Mouse (Mus musculus) monocyte, adult 5-6 weeks (primary cell): Measurements from ENCODE around the gene Ch25h. TPM values are rescaled to one million over a fixed set of nuclear protein-coding genes. Genes with fewer than 3 reads are reported as not detected.

Experiments
- ATAC-seq: fragments of 153-309, 156-312 bp; replicated peaks from 2 replicates; pipeline ENCODE4 v1.8.0; 2017; ENCODE audit warnings: mild to moderate bottlenecking; ENCODE audit not compliant: low TSS enrichment, insufficient number of reproducible peaks, severe bottlenecking, poor library complexity, low FRiP score
- total RNA-seq: library from RNA; stranded (forward); fragments of 200-1000, 200-491, 200-594 nt; gene quantifications from 3 replicates; pipeline ENCODE4 v1.2.3, GENCODE M21; 2017

Ch25h gene
- not detected in 3 replicates for total RNA-seq

DNA sequence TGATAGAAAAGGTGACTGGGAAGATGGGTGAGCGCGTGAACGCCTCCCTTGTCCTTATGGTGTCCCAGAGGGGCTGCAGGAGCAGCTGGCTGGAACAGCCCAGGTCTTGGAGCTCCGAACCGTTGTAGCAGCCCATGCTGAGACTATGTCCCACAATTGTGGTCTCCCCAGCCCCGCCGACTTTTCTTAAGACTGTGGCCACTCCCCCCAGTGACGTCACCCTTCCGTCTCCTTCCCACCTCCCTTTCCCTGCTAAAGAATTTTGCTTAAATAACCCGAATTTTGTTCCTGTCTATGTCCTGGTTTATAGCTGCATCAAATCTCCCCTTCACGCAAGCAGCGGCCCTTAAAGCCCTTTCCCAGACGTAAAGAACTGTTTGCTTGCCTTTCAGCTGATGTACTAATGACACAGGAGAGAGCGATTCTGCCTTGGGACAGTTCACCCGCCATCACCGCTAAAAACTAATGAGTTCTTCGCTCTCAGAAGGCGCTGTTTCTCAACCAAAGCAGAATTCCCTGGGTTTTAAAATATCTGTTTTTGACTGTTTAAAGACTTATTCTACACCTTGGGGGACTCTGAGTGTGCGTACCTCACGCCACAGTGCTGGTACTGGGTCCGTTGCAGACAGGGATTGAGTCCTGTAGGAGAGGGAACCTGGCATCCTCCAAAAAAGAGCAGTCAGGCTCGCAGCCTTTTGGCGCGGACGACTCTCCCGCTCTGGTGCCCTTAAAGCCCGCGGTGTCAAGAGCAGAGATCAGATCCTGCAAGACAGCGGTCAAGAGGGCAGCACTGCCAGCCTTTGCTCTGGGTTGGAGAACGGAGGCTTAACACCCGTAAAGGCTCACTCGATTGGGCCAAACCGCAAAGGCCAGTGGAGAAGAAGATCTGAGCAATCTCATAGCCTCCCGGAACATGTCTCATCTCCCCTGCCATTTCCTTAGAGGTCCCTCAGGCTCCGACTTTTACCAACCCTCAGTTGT, at the start of gene Ch25h:
TSS of gene Ch25h (minus strand) at position 174 of the 981 bp plus-strand sequence.
- peak; percentile 19; the same call in 1 of the 2 replicates for ATAC-seq

DNA sequence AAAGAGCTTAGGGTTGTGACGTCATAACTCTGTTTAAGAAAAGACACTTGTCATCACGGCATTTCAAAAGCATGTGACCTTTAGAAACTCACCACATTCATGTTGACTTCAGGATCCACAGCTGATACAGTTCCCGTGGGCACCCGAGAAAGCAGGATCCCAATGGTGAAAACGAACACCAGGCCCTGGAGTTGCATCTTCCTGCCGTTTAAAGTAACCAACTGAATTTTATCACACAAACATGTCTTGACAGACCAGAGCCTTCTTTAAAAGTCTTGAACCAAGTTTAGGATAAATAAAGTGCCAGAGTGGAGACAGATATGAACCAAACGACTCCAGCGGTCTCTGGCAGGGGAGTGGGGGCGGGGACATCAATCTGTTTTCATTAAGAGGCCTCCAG, 49.7 kb upstream of the Ch25h start:
- ATAC-seq = no peak

DNA sequence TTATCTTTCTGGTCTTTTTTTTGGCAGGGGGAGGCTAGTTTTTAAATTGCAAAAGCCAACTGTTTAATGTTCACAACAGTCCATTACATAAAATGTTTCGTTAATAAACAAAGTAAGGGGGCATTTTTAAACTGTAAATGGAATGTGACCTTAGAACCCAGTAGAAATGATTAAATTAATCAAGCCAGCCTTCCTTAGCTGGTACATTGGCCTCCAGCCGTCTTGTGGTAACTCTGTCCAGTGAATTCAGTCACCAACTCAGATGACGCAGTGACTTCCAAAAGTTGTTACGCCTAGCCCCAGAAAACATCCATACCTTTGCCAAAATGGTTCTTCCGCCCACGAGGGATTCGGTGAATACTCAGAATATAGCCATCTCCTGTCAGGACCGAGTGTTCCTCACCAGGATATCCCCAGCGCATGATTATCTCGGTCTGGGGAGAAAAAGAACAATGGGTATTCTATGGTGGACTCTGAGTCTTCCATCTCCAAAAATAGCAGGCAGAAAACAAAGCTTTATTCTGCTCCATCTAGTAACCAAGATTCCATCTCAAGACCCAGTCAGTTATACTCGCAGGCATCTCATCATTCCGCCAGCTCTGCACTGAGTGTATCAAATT, 48.3 kb upstream of the Ch25h start:
- no peak for ATAC-seq

DNA sequence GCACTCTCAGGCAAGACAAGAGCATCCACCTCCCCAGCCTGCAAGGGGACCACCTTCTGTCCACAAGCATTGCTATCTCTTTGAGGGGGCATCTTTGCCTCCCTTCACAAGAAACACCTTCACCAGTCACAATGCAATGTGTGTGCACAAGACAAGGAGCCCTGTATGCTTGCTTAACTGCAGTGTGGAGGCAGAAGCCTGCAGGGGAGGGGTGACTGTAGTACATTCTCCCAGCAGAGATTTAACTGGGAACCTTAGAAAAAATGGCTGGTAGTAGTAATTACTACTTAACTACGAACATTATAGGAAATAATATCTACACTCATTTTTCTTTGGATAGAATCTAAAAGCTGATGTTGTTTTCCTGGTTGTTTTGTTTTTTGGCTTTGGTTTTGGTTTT, 47.0 kb upstream of the Ch25h start:
- ATAC-seq = no peak

DNA sequence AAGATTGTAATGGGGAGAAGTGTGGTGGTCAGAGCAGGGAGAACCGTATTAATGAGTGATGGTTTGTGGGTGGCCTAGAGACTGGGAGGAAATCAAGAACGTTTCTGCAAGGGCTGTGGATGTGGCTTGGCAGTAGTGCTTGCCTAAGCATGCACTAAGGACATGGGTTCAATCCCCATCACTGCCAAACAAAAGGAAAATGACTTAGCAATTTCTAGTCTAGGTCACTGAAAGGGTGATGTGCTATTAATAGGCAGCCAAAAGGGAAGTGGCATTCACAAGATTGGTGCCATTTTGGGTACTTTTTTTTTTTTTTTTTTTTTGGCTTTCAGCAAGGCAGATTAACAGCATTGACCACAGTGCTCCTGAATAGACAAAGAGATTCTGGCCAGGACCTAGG, 46.4 kb upstream of the Ch25h start:
- peak; percentile 71 for ATAC-seq

DNA sequence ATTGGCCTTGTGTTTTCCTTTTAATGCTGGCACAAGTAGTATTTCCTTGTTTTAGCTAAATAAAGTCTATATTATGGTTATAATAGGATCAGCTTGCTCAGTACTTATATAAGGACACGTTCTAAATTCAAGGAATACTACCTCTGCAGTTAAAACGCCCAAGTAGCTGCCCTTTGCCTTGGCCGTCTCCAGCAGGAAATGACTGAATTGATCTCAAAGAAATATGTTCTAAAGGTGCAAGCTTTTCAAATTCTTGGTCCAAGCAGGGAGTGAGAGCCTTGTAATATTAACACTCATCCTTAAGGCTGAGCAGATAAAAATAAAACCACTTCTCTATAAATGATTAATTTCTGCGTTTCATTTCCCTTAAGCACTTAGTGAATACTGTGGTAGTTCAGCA, 45.1 kb upstream of the Ch25h start:
- ATAC-seq = no peak

DNA sequence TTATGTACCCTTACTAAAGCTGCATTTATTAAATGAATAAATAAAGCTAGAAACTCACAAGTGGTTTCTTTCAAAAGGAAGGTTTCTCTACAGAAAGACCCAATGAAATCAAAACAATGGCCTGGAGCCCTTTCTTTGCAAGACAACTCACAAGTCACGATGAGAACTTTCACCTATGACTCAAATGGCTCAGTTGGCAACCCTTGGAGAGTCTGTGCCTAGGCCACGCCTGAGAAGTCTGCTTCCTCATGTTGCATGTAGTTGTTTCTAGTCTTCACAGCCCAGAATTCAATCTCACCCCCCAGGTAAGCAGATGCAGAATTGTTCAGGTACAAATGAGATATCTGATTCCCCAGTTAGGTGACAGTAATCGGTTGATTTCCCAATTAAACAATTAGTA, 44.7 kb upstream of the Ch25h start:
- no peak for ATAC-seq

DNA sequence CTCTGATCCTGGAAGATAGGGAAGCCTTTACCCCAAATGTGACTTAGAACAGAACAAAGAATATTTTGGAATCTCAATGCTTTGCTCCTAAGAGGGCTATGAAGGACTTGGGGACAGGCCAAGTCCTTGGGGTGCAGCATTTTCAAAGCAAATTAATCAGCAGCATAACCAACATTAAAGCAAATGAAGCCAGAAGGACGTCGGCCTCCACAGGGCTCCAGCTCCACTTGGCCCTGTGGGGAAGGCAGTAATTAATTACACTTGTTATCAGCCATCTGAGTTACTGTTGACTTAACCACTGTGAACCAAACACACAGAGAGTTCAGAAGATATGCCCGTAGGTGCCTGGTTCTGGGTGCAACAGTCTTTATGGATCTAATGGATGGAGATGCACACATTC, 43.8 kb upstream of the Ch25h start:
- ATAC-seq = no peak

DNA sequence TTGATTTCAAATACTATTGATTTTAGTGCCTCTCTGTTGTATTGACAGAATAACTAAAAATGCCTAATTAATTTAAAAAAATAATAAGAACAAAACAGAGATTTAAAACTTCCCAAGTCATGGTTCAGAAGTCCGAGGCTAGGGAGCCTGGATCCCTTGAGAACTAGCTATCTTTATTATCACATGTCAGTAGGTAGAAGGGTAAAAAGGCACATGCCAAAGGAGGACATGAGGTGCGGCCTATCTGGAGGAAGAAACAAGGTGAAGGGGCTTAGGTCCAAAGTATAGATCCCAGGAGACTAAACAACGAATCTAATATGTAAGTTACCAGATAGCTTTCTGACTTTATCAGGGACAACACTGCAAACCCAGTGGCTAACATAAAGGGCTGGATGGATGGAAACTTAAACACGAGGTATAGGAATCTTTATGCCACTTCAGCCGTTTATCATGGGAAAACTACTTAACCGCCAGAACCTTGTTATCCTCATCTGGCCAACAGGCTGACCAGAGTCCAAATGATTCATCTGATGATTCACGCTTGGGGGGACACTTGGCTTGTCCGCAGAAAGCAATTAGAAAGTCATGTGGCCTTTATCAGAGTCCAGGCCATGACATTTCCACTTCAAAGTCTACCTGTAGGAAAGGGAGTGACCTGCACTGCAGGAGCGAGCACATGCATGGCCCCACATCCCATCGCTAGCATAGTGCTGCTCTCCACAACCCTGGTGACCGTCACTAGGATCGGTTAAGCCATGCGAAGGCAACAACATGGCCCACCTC, 43.0 kb upstream of the Ch25h start:
- no peak for ATAC-seq

DNA sequence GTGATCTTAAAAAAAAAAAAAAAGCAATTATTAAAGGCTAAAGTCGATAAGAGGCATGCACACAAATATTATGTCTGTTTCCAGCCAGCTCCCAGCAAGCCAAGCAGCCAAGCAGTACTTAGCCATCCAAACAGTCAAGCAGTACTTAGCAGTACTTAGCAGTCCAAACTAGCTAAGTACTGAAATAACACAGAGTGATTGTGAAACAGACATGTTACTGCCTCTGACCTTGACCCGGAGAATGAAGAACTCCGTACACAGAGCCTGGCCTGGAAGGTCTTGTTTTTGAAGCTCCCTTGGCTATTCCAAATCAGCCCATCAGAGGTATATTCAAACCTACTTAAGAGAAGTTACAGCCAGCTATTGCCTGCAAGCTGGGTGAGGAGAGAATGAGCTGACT, 42.2 kb upstream of the Ch25h start:
- ATAC-seq = 0 out of 2 replicates have a peak, but pooled peaks have one; percentile 22

DNA sequence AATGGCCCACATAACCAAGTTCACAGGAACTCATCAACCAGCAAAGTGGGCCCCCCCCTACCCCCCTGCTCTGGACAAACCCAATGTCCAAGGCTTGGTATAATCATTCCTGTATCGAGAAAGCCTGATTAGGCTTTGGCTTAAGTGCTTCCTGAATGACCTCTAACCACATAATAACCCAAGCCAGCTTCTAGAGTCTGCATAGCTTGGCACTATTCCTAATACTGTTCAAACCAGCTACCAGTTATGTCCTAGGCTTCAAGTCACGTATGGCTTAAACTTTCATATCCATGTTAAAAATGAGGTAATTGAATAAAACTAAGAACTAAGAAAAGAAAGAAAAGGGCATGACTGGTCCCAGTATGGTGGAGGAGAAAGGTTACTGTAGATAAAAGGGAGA, 41.4 kb upstream of the Ch25h start:
- ATAC-seq = no peak

DNA sequence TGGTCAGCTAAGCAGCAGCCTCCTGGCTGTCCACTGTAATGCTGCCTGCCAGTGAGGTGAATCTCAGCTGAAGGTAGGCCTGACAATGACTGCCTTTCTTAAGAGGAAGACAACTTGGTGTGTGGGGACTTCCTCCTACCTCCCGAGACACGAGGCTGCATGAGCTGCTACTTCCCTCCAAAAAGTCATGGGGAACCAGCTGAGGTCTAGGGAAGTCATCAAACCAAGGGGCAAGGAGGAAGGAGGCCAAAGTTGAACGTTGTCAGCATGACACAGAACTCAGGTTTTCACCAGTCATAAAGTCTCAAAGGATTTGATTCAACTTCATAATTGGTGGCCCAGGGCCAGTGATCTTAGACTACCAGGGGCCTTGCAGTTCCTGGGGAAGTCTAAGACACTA, 40.7 kb upstream of the Ch25h start:
- peak; percentile 94 for ATAC-seq

DNA sequence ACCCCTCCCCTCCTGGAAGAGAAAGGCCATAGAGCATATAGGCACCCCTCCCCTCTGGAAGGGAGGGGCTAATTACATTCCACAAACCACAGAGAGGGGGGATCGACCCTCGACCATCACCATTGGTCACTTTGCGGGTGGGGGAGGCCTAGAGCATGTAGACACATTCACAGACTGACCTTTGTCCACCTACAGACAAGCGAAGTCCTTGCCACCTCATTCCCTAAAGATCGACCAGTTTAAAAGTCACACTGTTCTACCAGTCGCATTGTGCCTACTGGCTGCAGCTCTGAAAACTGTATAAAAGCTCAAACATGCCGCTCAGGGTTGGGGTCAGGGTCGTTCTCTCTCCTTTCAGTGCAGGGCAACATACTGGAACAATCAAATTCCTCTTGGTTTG, 36.6 kb upstream of the Ch25h start:
- ATAC-seq = no peak

DNA sequence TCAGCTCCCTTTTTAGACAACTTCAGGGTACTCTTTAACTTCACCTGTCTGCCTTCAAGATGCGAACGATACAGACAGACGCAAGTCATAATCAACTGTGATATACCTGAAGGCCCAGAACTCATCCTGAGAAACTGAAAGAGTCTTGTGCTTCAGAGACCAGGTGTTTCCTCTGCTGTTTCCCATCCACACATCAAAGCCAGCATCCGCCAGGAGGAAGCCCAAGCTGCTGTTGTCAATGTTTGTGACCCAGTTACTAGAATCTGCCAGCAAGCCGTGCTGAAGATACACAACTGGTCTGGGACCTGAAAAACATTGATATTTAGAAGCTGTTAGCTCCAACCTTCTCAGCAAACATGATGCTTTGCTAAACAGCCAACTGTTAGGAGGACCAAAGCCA, 35.8 kb upstream of the Ch25h start:
- ATAC-seq = no peak

DNA sequence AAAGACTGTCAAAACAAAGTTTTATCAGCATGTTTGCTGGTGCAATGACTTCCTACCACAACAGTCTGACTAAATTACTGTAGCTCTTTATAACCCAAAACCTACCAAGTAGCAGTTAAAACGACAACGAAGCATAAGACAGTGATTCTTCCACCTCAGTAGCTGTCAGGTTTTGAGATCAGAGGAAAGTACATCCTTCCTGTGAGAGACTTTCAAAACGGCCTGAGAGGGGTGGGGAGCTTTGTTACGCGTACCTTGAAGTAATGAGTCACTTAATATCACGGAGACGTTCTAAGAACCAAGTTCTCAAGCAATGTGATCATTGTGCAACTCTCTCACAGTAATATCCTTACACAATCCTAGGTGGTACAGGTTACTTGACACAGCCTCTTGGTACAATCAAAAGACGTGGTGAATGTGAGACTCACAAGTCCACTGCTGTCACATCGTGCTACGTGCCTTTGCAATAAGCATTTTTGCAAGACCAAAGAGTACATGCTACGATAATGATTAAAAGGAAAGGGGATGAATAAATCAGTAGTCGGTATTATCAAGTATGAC, 30.3 kb upstream of the Ch25h start:
- ATAC-seq = no peak

DNA sequence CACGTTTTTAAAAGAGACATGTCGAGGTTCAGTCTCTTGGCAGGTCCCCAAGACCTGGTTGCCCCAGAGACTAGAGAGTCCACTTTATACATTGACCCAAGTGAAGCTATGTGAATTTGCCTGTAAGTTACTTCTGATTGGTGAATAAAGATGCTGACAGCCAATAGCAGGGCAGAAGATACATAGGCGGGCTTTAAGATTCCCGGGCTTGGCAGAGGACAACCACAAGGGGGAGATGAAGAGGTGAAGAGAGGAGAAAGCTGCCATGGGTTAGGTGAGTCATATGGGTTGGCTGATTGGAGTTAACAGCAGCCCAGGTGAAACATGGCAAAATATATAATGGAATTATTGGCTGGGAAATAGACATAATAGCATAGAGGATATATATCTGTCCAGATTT, 25.8 kb upstream of the Ch25h start:
- ATAC-seq = peak; percentile 95

DNA sequence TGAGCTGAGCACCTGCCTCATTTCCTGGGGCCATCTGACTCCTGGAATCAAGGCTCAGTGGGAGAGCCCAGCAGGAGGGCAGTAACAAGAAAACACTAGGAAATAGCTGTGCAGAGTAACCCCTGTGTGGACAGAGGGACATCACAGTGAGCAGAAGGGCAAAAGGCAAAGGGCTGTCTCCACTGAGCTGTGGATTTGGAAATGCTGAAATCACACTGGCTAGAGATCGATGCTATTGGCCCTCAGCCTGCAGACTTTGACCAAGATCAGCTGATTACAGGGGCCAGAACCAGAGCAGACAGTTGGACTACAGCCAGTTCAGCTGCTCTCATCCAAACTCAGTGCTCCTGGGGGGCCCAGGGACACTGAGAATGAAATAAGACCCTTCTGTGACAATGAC, 21.4 kb upstream of the Ch25h start:
- no peak for ATAC-seq

DNA sequence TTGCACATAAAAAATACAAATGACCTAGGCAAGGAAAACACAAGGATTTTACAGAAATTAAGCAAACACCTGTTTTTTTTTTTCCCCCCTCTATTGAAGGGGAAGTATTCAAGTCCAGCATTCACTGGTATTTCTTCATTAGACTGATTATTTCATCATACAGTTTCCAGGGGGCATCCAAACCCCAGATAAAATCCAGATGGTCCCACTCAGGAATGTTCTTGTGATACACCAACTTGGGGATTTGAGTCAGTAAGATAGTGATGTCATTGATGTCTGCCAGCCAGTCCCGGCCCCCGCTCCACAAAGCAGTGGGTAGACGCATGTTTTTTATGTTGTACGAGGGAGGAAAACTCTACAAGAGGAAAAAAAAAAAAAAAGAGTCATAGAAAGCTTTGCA, 18.9 kb upstream of the Ch25h start:
- no peak for ATAC-seq

DNA sequence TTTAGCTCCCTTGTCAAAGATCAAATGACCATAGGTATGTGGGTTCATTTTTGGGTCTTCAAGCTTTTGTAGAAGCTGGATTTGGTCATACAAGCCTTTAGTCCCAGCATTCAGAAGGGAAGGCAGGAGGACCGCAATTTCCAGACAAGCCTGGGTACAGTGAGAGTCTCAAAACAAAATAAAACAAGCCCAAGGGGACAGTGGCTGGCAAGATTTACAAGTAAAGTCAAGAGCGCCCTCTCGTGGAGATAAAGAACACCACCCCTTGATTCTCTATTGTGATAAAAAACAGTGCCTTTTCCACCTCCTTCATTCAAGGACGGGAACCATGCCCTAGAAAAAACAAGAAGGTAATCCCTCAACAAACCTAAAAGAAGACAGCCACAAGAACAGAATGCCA, 8.6 kb upstream of the Ch25h start:
- no peak for ATAC-seq
